Mouse (Mus musculus) embryo, embryonic 11 days (tissue): ENCODE measurements at regions not wholly inside any gene's neighbourhood (a gene's known extent, or its start where the extent isn't known, plus 50 kb on each side); places are given as distances from the start of the nearest gene placed in this dataset.

Source experiments
- DNase-seq: peaks from one replicate; pipeline ENCODE4 v3.0.0-alpha.2; 2015

GRCm38 (mm10) chr13:110450526-110450925, 55.7 kb downstream of the Plk2 start:
- DNase-seq: no peak

- DNase-seq: no peak
Observed at GRCm38 (mm10) chr13:110452009-110452525, 57.2 kb downstream of the Plk2 start.

- DNase-seq: no peak
Observed at GRCm38 (mm10) chr13:110455085-110455484, 60.2 kb downstream of the Plk2 start.

- DNase-seq: no peak
Observed at GRCm38 (mm10) chr13:110455569-110456196, 60.8 kb downstream of the Plk2 start.

GRCm38 (mm10) chr13:110458701-110459100, 63.9 kb downstream of the Plk2 start:
- DNase-seq: no peak

- no peak for DNase-seq
Observed at GRCm38 (mm10) chr13:110461581-110461980, 66.7 kb downstream of the Plk2 start.

GRCm38 (mm10) chr13:110471526-110471925, 76.7 kb downstream of the Plk2 start:
- DNase-seq: no peak

GRCm38 (mm10) chr13:110477709-110478108, 82.9 kb downstream of the Plk2 start:
- no peak for DNase-seq

- DNase-seq: no peak
Observed at GRCm38 (mm10) chr13:110484358-110484940, 89.6 kb downstream of the Plk2 start.

GRCm38 (mm10) chr13:110485515-110485914, 90.7 kb downstream of the Plk2 start:
- DNase-seq: no peak

- no peak for DNase-seq
Observed at GRCm38 (mm10) chr13:110490166-110490565, 95.3 kb downstream of the Plk2 start.

GRCm38 (mm10) chr13:110492296-110493001, 97.6 kb downstream of the Plk2 start:
- peak; percentile 74 for DNase-seq

GRCm38 (mm10) chr13:110493002-110493552, 98.2 kb downstream of the Plk2 start:
- DNase-seq: no peak

- DNase-seq: no peak
Observed at GRCm38 (mm10) chr13:110497461-110497860, 102.6 kb downstream of the Plk2 start.

GRCm38 (mm10) chr13:110507814-110508362, 113.0 kb downstream of the Plk2 start:
- DNase-seq: peak; percentile 11

- no peak for DNase-seq
Observed at GRCm38 (mm10) chr13:110517986-110518385, 123.1 kb downstream of the Plk2 start.

GRCm38 (mm10) chr13:110522974-110523373, 128.1 kb downstream of the Plk2 start:
- DNase-seq: no peak

GRCm38 (mm10) chr13:110527681-110528080, 132.8 kb downstream of the Plk2 start:
- DNase-seq: no peak

- DNase-seq: no peak
Observed at GRCm38 (mm10) chr13:110529624-110530023, 134.8 kb downstream of the Plk2 start.

GRCm38 (mm10) chr13:110534320-110534764, 139.5 kb downstream of the Plk2 start:
- peak; percentile 46 for DNase-seq

GRCm38 (mm10) chr13:110535785-110536184, 140.9 kb downstream of the Plk2 start:
- DNase-seq: no peak

GRCm38 (mm10) chr13:110537960-110538463, 143.2 kb downstream of the Plk2 start:
- DNase-seq: peak; percentile 34
